Mouse (Mus musculus) erythroblast, embryonic 14.5 days (primary cell): ENCODE results near the gene Klf13.

Experiments used
- GATA1 ChIP-seq: IDR thresholded peaks from 2 replicates; pipeline ENCODE4 v1.6.1; 2012; ENCODE audit warnings: low read length, inconsistent platforms, mixed read lengths
- TAL1 ChIP-seq: IDR thresholded peaks from 3 replicates; pipeline ENCODE4 v1.6.1; 2012; ENCODE audit warnings: low read length, inconsistent platforms, mixed read lengths

DNA sequence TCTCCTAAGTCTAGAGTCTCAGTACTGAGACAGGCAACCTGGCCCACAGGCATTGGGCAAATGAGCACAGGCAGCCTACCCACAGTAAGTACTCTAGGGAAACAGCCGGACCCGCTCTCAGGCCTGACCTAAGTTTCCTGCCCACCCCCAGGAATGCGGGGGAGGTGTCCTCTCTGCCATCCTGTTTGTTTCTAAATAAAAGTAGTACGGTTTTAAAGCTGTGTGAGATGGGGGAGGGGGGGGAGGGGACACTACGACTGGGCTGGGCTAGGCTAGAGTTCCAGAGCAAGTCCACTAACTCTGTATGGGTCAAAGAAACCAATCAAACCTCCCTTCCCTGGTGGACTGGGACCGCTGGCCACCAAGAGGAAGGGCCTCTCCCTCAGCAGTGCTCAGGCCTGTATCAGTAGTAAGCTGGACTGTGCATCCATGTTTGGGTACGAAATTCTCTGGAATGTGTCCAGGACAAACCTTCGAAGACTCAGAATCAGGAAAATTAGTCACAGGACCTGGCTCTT lies 51.6 kb downstream of the Klf13 start:
- TF ChIP-seq GATA1 (no peak), TAL1 (no peak)
